ENCODE assay signal across 8 mouse cellular contexts in genomic region chr6:88787496-88787895, GRCm38 (mm10). TPM values are rescaled to one million over a fixed set of nuclear protein-coding genes. Genes with fewer than 3 reads are reported as not detected.
DNase-seq lines count a peak whose midpoint lies in the region; ATAC-seq lines count a peak whose summit lies in the region.

No protein-coding gene starts in this region.

- H3K36me3 ChIP-seq in kidney, embryonic 16.5 days (ENCODE audit: insufficient read depth, low read length): no peaks in the 10 kb centered on the region
- H3K36me3 ChIP-seq in stomach, embryonic 16.5 days (ENCODE audit: control insufficient read depth, insufficient read depth, low read length): no peaks in the 10 kb centered on the region

- no peak overlapping the region for H3K4me3 ChIP-seq in kidney, embryonic 16.5 days (ENCODE audit: low read length)
- no peak overlapping the region for H3K4me3 ChIP-seq in stomach, embryonic 16.5 days (replicated peaks; ENCODE audit: low read length)

- DNase-seq in gastrocnemius, postnatal 25 days: peak; percentile 47
- DNase-seq in gastrocnemius, adult 18-20 months (ENCODE audit: low spot score): no peak
- DNase-seq in right cerebral cortex, postnatal 10 days (ENCODE audit: low spot score in 2 of 2): peak; percentile 60 to 61
- no peak for DNase-seq in right cerebral cortex, postnatal 36 days (ENCODE audit: low spot score in 2 of 2)
- DNase-seq in urinary bladder, postnatal 10 days (ENCODE audit: low spot score): no peak
- DNase-seq in layer of hippocampus, adult 18-20 months (ENCODE audit: low spot score in 2 of 2): no peak

- H3K4me1 ChIP-seq in kidney, embryonic 16.5 days (ENCODE audit: insufficient read depth, low read length): peaks cover 63% of the 10 kb centered on the region
- H3K4me1 ChIP-seq in stomach, embryonic 16.5 days (ENCODE audit: control insufficient read depth, insufficient read depth, low read length): peaks cover 75% of the 10 kb centered on the region

- no peaks in the 10 kb centered on the region for H3K9me3 ChIP-seq in kidney, embryonic 16.5 days (ENCODE audit: low read length)
- no peaks in the 10 kb centered on the region for H3K9me3 ChIP-seq in stomach, embryonic 16.5 days (replicated peaks; ENCODE audit: control insufficient read depth, low read length)

- no peaks in the 10 kb centered on the region for H3K27me3 ChIP-seq in kidney, embryonic 16.5 days (ENCODE audit: insufficient read depth, low read length)
- no peaks in the 10 kb centered on the region for H3K27me3 ChIP-seq in stomach, embryonic 16.5 days (ENCODE audit: control insufficient read depth, insufficient read depth, low read length)

- peak overlapping the region; percentile 70; the same call in 1 of the 2 replicates for H3K27ac ChIP-seq in kidney, embryonic 16.5 days (ENCODE audit: low read length)
- H3K27ac ChIP-seq in stomach, embryonic 16.5 days (ENCODE audit: low read length): peak overlapping the region; percentile 82

- 35% methylated on average over 14 of the region's 14 CpGs for WGBS in kidney, embryonic 16.5 days
- 43% methylated on average over 14 of the region's 14 CpGs for WGBS in stomach, embryonic 16.5 days

- no peak for ATAC-seq in kidney, embryonic 16.5 days (ENCODE audit: low FRiP score, low TSS enrichment)
- peak; percentile 56 for ATAC-seq in stomach, embryonic 16.5 days (ENCODE audit: insufficient read depth, low FRiP score)

- peak overlapping the region; percentile 23; the same call in 1 of the 2 replicates for H3K9ac ChIP-seq in kidney, embryonic 16.5 days (replicated peaks; ENCODE audit: low read length)
- peak overlapping the region; percentile 43 for H3K9ac ChIP-seq in stomach, embryonic 16.5 days (ENCODE audit: low read length)

- no peak overlapping the region for H3K4me2 ChIP-seq in kidney, embryonic 16.5 days (replicated peaks; ENCODE audit: low read depth, low read length)
- H3K4me2 ChIP-seq in stomach, embryonic 16.5 days (ENCODE audit: low read depth, low read length): no peak overlapping the region; the same call in 1 of the 2 replicates

RNA-seq across cellular contexts. Expression of gene Abtb1, which starts 54.3 kb away (rescaled TPM):
- 10 to 100 TPM; 14.4 to 17.3 TPM for total RNA-seq in gastrocnemius, postnatal 25 days (2021)
- 10 to 100 TPM; 20.6 to 23.2 TPM for total RNA-seq in gastrocnemius, adult 18-20 months (2021)
- 43.9 and 44.6 TPM in 2 replicates for polyA plus RNA-seq in kidney, embryonic 16.5 days (2015; fragmentation: Nextera tagmentation; extraction: Ambion mirVana)
- polyA plus RNA-seq in stomach, embryonic 16.5 days (2015; fragmentation: Nextera tagmentation; extraction: Ambion mirVana): 31.2 and 36.1 TPM in 2 replicates
- total RNA-seq in layer of hippocampus, adult 18-20 months (2021): 10 to 100 TPM; 32.5 to 35.4 TPM

Comparison
In these comparisons a context has a peak if more than half of its experiments do, and no peak if none do; other contexts are left out.
1. DNase-seq: peak in gastrocnemius, postnatal 25 days (single experiment) and right cerebral cortex, postnatal 10 days (2 of 2); none in gastrocnemius, adult 18-20 months (single experiment), right cerebral cortex, postnatal 36 days (0 of 2), urinary bladder, postnatal 10 days (single experiment) and layer of hippocampus, adult 18-20 months (0 of 2).